Mouse (Mus musculus) olfactory bulb, adult 2 months (tissue): ENCODE measurements around the gene Fgf6. TPM values are rescaled to one million over a fixed set of nuclear protein-coding genes. Genes with fewer than 3 reads are reported as not detected.

Source experiments
- H3K27ac ChIP-seq: fragments of 200-500 bp; 2 replicates; pipeline ENCODE4 v1.5.1; 2012; ENCODE audit warnings: low read depth, low read length; ENCODE audit not compliant: insufficient read depth
- H3K4me1 ChIP-seq: fragments of 200-500 bp; 2 replicates; pipeline ENCODE4 v1.6.1; 2012; ENCODE audit warnings: low read length; ENCODE audit not compliant: control insufficient read depth, insufficient read depth
- H3K4me3 ChIP-seq: fragments of 200-500 bp; 2 replicates; pipeline ENCODE4 v1.5.1; 2012; ENCODE audit warnings: mild to moderate bottlenecking, low read depth, low read length, moderate library complexity; ENCODE audit not compliant: insufficient read depth
- CTCF ChIP-seq: fragments of 200-500 bp; IDR thresholded peaks from 2 replicates; pipeline ENCODE4 v1.5.1; 2012; ENCODE audit warnings: low read depth, mild to moderate bottlenecking, low read length, moderate library complexity; ENCODE audit not compliant: insufficient read depth
- POLR2A ChIP-seq: fragments of 200-500 bp; IDR thresholded peaks from 2 replicates; pipeline ENCODE4 v1.6.1; 2012; ENCODE audit warnings: mild to moderate bottlenecking, low read depth, low read length, moderate library complexity; ENCODE audit not compliant: insufficient read depth
- WGBS: fragments of 180-500 bp; shearing (Covaris S2); methylation state at CpG from one replicate; pipeline ENCODE4 v1.1.7; 2018; 5-methylcytosine and 5-hydroxymethylcytosine counted together
- polyA plus RNA-seq: library from polyadenylated mRNA; stranded (reverse); fragments of >200 nt; gene quantifications from 2 replicates; pipeline ENCODE4 v1.2.4, GENCODE M21; 2012; ENCODE audit warnings: low replicate concordance; ENCODE audit not compliant: missing spikeins, insufficient read depth, insufficient read length

The Fgf6 gene
- polyA plus RNA-seq, 1 experiment = not detected

GRCm38 (mm10) chr6:127010021-127010420 lies 5.4 kb upstream of the Fgf6 start:
- peaks cover 3% of the 10 kb centered on the region for H3K4me1 ChIP-seq
- WGBS = 91% methylated on average over 13 of the region's 13 CpGs
- no peak overlapping the region for H3K4me3 ChIP-seq
- TF ChIP-seq POLR2A (no peak), CTCF (no peak)
- H3K27ac ChIP-seq = no peak overlapping the region

GRCm38 (mm10) chr6:127011947-127012535 lies 3.3 kb upstream of the Fgf6 start:
- H3K4me1 ChIP-seq = peaks cover 3% of the 10 kb centered on the region
- no peak overlapping the region for H3K4me3 ChIP-seq
- H3K27ac ChIP-seq = no peak overlapping the region
- WGBS = 65% methylated on average over 13 of the region's 13 CpGs
- TF ChIP-seq CTCF (no peak), POLR2A (no peak)

GRCm38 (mm10) chr6:127019254-127019653 lies 3.9 kb downstream of the Fgf6 start:
- Histone ChIP-seq H3K27ac (no peak overlapping the region), H3K4me1 (peaks cover 5% of the 10 kb centered on the region; the same call in 1 of the 2 replicates), H3K4me3 (no peak overlapping the region)
- WGBS = 13% methylated on average over 6 of the region's 6 CpGs
- no peak for TF ChIP-seq POLR2A
- TF ChIP-seq CTCF = no peak

GRCm38 (mm10) chr6:127020431-127020830 lies 5.0 kb downstream of the Fgf6 start:
- peaks cover 5% of the 10 kb centered on the region; the same call in 1 of the 2 replicates for H3K4me1 ChIP-seq

GRCm38 (mm10) chr6:127024836-127025235 lies 9.4 kb downstream of the Fgf6 start:
- no peak overlapping the region for H3K4me3 ChIP-seq
- H3K4me1 ChIP-seq = no peaks in the 10 kb centered on the region
- WGBS = 67% methylated on average over 7 of the region's 7 CpGs
- TF ChIP-seq CTCF = no peak
- no peak for TF ChIP-seq POLR2A
- no peak overlapping the region for H3K27ac ChIP-seq

More at GRCm38 (mm10) chr6:127020431-127020830, 5.0 kb downstream of the Fgf6 start:
- TF ChIP-seq POLR2A (no peak), CTCF (no peak)
- H3K27ac ChIP-seq = no peak overlapping the region
- no peak overlapping the region for H3K4me3 ChIP-seq
- 27% methylated on average over 13 of the region's 13 CpGs for WGBS

- no peaks in the 10 kb centered on the region for H3K4me1 ChIP-seq
- no peak overlapping the region for H3K27ac ChIP-seq
- WGBS = 36% methylated on average over 10 of the region's 10 CpGs
- H3K4me3 ChIP-seq = no peak overlapping the region
- TF ChIP-seq CTCF (no peak), POLR2A (no peak)
Observed at GRCm38 (mm10) chr6:127034760-127035159, 19.4 kb downstream of the Fgf6 start.

GRCm38 (mm10) chr6:127044909-127045308 lies 29.5 kb downstream of the Fgf6 start:
- no peak overlapping the region for H3K27ac ChIP-seq
- H3K4me3 ChIP-seq = no peak overlapping the region
- no peaks in the 10 kb centered on the region for H3K4me1 ChIP-seq
- TF ChIP-seq POLR2A (no peak), CTCF (no peak)
- WGBS = 32% methylated on average over 6 of the region's 6 CpGs

- H3K4me3 ChIP-seq = no peak overlapping the region
- H3K4me1 ChIP-seq = no peaks in the 10 kb centered on the region
- WGBS = 79% methylated on average over 4 of the region's 4 CpGs
- no peak overlapping the region for H3K27ac ChIP-seq
- TF ChIP-seq POLR2A = no peak
Observed at GRCm38 (mm10) chr6:127050847-127051246, 35.5 kb downstream of the Fgf6 start.

GRCm38 (mm10) chr6:127056990-127057588 lies 41.7 kb downstream of the Fgf6 start:
- 39% methylated on average over 12 of the region's 12 CpGs for WGBS

GRCm38 (mm10) chr6:127059975-127060374 lies 44.6 kb downstream of the Fgf6 start:
- no peak for TF ChIP-seq POLR2A
- no peak for TF ChIP-seq CTCF
- 82% methylated on average over 4 of the region's 4 CpGs for whole genome bisulfite sequencing
- Histone ChIP-seq H3K27ac (no peak overlapping the region), H3K4me3 (no peak overlapping the region), H3K4me1 (peaks cover 5% of the 10 kb centered on the region; the same call in 1 of the 2 replicates)

More at GRCm38 (mm10) chr6:127056990-127057588, 41.7 kb downstream of the Fgf6 start:
- no peak for TF ChIP-seq POLR2A
- TF ChIP-seq CTCF = no peak
- Histone ChIP-seq H3K4me1 (no peaks in the 10 kb centered on the region), H3K4me3 (no peak overlapping the region), H3K27ac (no peak overlapping the region)
